Mouse (Mus musculus): ENCODE results near the gene Il33.

GRCm38 (mm10) chr19:30003621-30004020 lies 78.7 kb downstream of the Il33 start, which contains the start of gene Trpd52l3:
- TF ChIP-seq CTCF (IDR thresholded peaks at IDR 0.05; ENCODE audit: extremely low read depth, insufficient read depth, insufficient read length, insufficient replicate concordance) (no peak), POLR2A (IDR thresholded peaks at IDR 0.05; ENCODE audit: low read depth, low read length) (no peak)

Data from spleen, adult 2 months (tissue).